In genomic region chr1:158653808-158654520, GRCm38 (mm10) we compare ENCODE assay signal across 9 mouse cellular contexts.
A peak's percentile ranks its signal among the peaks of the same experiment; 100 is the strongest.
DNase-seq lines count a peak whose midpoint lies in the region; ATAC-seq lines count a peak whose summit lies in the region.
"Had no signal": no experiment of that assay in that cellular context is flagged by ENCODE, and none has a peak within 500 bp of the region (broad histone marks: within the 10 kb centered on the region; RNA-seq: fewer than 3 reads in every experiment).

No protein-coding gene starts in this region.

- H3K4me1 ChIP-seq in forebrain, embryonic 13.5 days = peaks cover 5% of the 10 kb centered on the region; the same call in 1 of the 2 replicates
- H3K4me1 ChIP-seq: heart, embryonic 15.5 days had no signal

- peak; percentile 15 for DNase-seq in CD4-positive, CD25-positive, alpha-beta regulatory T cell, adult 2 months (ENCODE audit: low read depth, low spot score)
- peak; percentile 65 for DNase-seq in 3T3-L1 (ENCODE audit: low read depth, low spot score)
- DNase-seq in kidney, adult 8-10 months = peak; percentile 11 to 29
- peak; percentile 50 for DNase-seq in lung, postnatal 36 days
- peak; percentile 45 for DNase-seq in testis, postnatal 10 days (ENCODE audit: low spot score)

- H3K27me3 ChIP-seq in forebrain, embryonic 13.5 days = no peaks in the 10 kb centered on the region
- H3K27me3 ChIP-seq: heart, embryonic 15.5 days had no signal

- H3K9me3 ChIP-seq in forebrain, embryonic 13.5 days (replicated peaks) = no peaks in the 10 kb centered on the region
- H3K9me3 ChIP-seq: heart, embryonic 15.5 days had no signal

- H3K4me3 ChIP-seq in forebrain, embryonic 13.5 days = no peak overlapping the region
- H3K4me3 ChIP-seq: heart, embryonic 15.5 days had no signal

- peaks cover 23% of the 10 kb centered on the region for H3K36me3 ChIP-seq in forebrain, embryonic 13.5 days (ENCODE audit: poor library complexity, severe bottlenecking)
- H3K36me3 ChIP-seq: heart, embryonic 15.5 days had no signal

- H3K9ac ChIP-seq in forebrain, embryonic 13.5 days = no peak overlapping the region
- H3K9ac ChIP-seq: heart, embryonic 15.5 days had no signal

- H3K27ac ChIP-seq in forebrain, embryonic 13.5 days = 0 out of 2 replicates have a peak overlapping the region, but pooled peaks have one; percentile 12
- H3K27ac ChIP-seq: heart, embryonic 15.5 days had no signal

- ATAC-seq in CD4-positive, CD25-positive, alpha-beta regulatory T cell, adult 4 months = no peak
- peak; percentile 27 for ATAC-seq in cerebellum, adult (ENCODE audit: insufficient number of reproducible peaks, low FRiP score, low TSS enrichment)
- peak; percentile 68 for ATAC-seq in forebrain, embryonic 13.5 days

- no peak overlapping the region for H3K4me2 ChIP-seq in forebrain, embryonic 13.5 days
- H3K4me2 ChIP-seq: heart, embryonic 15.5 days had no signal

- 25% methylated on average over 4 of the region's 4 CpGs for WGBS in forebrain, embryonic 13.5 days

Comparison
In these comparisons a context has a peak if more than half of its experiments do, and no peak if none do; other contexts are left out.
1. DNase-seq: peak in every context shown above with its lines; median percentile 65 in 3T3-L1; 50 in lung, postnatal 36 days; 45 in testis, postnatal 10 days; 20 in kidney, adult 8-10 months; 15 in CD4-positive, CD25-positive, alpha-beta regulatory T cell, adult 2 months.